Mouse (Mus musculus) cerebellum, adult 2 months (tissue): Measurements from ENCODE around the gene Dusp23. TPM values are rescaled to one million over a fixed set of nuclear protein-coding genes. Genes with fewer than 3 reads are reported as not detected.

Source experiments
- DNase-seq, 2 experiments: peaks; one replicate each; pipeline ENCODE4 v3.0.0; 2021
- H3K27ac ChIP-seq: fragments of 200-500 bp; 2 replicates; pipeline ENCODE4 v1.5.1; 2012; ENCODE audit warnings: low read length, control low read depth, inconsistent platforms; ENCODE audit not compliant: insufficient read depth
- H3K27me3 ChIP-seq: fragments of 200-500 bp; 2 replicates; pipeline ENCODE4 v1.6.1; 2012; ENCODE audit warnings: inconsistent platforms, mild to moderate bottlenecking, low read length, moderate library complexity; ENCODE audit not compliant: control insufficient read depth, insufficient read depth
- H3K4me1 ChIP-seq: fragments of 200-500 bp; 2 replicates; pipeline ENCODE4 v1.6.1; 2011; ENCODE audit warnings: low read length; ENCODE audit not compliant: control insufficient read depth, insufficient read depth
- H3K4me3 ChIP-seq: fragments of 200-500 bp; replicated peaks from 2 replicates; pipeline ENCODE3; 2011; ENCODE audit warnings: mild to moderate bottlenecking, low read depth, low read length, control low read depth; ENCODE audit not compliant: insufficient read depth
- CTCF ChIP-seq: fragments of 200-500 bp; IDR thresholded peaks from 2 replicates; pipeline ENCODE4 v1.5.1; 2011; ENCODE audit warnings: low read depth, mild to moderate bottlenecking, control low read depth, low read length, moderate library complexity, borderline replicate concordance; ENCODE audit not compliant: insufficient read depth
- POLR2A ChIP-seq: fragments of 200-500 bp; IDR thresholded peaks from 2 replicates; pipeline ENCODE4 v1.6.1; 2011; ENCODE audit warnings: low read length, control low read depth, borderline replicate concordance; ENCODE audit not compliant: insufficient read depth
- WGBS: fragments of 180-500 bp; shearing (Covaris S2); methylation state at CpG from one replicate; pipeline ENCODE4 v1.1.7; 2018; 5-methylcytosine and 5-hydroxymethylcytosine counted together
- polyA plus RNA-seq: library from polyadenylated mRNA; depleted of rRNA; stranded (reverse); fragments of >200 nt; gene quantifications from 2 replicates; pipeline ENCODE4 v1.2.3, GENCODE M21; 2012; rRNA removed

Dusp23 gene
- 14.8 and 16.2 TPM in 2 replicates for polyA plus RNA-seq

DNA sequence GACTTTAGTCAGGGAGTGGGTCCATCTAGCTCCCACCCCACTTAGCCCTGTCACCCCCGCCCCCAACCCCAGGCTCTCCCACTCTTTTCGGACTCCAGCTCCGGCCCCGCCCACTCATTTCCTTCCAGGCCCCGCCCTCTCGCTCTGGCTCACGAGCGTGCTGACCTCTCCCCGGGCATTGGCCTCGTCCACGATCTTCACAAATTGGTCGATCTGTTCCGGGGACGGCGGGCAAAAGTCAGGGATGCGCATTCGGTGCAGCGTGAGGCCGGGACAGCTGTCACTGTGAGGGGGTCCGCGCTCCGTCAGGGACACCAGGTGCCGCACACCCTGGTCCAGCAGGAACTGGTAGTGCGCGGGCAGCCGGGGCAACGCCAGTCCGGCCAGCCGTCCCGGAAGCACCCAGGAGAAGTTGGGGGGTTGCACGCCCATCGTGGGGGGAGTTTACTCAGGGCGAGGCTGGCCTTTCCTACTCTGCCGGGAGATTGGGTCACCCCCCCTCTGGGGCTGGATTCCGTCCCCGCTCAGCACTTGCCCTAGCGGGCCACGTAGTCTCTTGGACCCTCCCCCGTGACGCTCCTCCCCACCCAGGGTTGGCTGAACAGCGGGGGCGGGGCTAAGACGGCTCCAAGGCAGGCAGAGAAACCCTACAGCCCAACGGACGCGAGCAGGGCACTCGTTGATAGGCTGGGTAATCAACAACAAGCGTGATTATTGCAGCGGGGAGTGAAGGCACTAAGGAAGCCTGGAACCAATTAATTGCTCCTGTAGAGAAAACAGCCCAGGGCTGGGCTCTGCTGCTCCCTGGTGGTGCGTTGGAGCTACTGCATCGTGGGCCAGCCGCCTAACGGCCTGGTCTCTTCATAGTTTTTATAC, at the start of gene Dusp23:
Gene Dusp23 (minus strand): TSS at position 512 of the 876 bp plus-strand sequence.
- Histone ChIP-seq H3K27ac (peak within 1 kb of the TSS; percentile 81), H3K27me3 (no peaks in the 10 kb centered on the region), H3K4me1 (no peaks in the 10 kb centered on the region), H3K4me3 (peak within 1 kb of the TSS; percentile 92)
- under 1% methylated on average over 53 of the region's 53 CpGs for WGBS
- peak; percentile 96 to 98 for DNase-seq
- TF ChIP-seq POLR2A (peak; percentile 54; the same call in 1 of the 2 replicates), CTCF (peak; percentile 94)

DNA sequence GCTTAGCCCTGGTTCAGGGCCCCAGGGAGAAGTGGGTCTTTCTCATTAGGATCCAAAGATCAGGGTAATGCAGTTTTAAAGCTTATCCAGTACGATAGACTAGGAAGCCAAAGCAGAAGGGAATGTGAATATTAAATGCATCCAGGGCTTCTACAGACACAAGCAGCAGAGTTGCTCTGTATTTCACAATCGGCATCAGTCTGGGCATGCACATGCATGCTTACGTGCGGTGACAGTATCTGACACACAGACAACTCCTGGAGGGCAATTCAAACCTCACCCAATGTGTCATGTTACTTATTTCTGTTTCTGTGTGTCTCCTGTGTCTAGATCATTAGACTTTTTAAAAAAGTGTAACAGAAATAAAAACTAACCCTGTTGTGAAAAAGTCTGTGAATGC, 48.0 kb upstream of the Dusp23 start:
- DNase-seq = no peak
- TF ChIP-seq POLR2A (no peak), CTCF (no peak)
- Histone ChIP-seq H3K4me1 (no peaks in the 10 kb centered on the region), H3K27me3 (no peaks in the 10 kb centered on the region), H3K4me3 (no peak overlapping the region), H3K27ac (no peak overlapping the region)
- 95% methylated on average over 4 of the region's 4 CpGs for WGBS

DNA sequence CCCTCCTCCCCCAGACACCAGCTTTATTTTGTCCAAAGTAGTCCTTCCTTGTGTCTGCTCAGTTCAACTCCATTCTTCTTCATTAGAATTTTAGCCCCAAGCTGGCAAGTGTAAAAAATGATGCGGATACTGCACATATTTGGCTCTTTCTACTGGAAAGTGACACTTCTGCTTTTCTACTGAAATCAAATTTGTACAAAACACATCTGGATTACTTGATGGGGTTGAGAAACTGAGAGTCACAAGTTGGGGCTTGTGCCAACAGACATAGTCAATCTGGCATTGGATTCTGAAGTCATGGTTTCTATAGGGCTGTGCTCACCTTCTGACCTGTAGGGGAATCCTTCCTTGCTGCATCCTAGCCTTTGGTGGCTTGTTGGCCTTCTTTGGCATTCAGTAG, 38.0 kb upstream of the Dusp23 start:
- H3K4me3 ChIP-seq = no peak overlapping the region
- no peaks in the 10 kb centered on the region for H3K27me3 ChIP-seq
- H3K27ac ChIP-seq = no peak overlapping the region
- H3K4me1 ChIP-seq = no peaks in the 10 kb centered on the region
- TF ChIP-seq CTCF = no peak
- TF ChIP-seq POLR2A = no peak
- 94% methylated on average over 1 of the region's 1 CpGs for WGBS
- no peak for DNase-seq

DNA sequence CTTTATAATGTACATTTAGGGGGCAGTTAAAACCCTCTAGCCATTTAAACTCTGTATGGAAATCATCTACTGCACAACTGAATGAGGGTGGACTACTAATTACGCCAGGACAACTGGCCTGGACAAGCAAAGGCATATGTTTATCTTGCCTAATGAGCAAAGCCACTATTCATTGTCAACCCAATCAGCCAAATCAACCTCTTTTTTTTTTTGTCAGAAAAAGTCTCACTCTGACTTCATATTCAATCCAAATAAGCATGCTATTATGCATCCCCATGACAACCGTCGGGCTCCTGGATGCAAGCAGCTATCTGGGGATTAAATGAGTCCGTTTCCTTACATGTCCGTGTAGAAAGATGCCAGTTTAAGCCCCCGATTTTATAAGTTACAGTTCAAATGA, 34.8 kb upstream of the Dusp23 start:
- Histone ChIP-seq H3K27me3 (no peaks in the 10 kb centered on the region), H3K4me3 (no peak overlapping the region), H3K27ac (no peak overlapping the region), H3K4me1 (no peaks in the 10 kb centered on the region)
- TF ChIP-seq POLR2A (no peak), CTCF (no peak)
- no peak for DNase-seq
- 17% methylated on average over 6 of the region's 6 CpGs for WGBS

DNA sequence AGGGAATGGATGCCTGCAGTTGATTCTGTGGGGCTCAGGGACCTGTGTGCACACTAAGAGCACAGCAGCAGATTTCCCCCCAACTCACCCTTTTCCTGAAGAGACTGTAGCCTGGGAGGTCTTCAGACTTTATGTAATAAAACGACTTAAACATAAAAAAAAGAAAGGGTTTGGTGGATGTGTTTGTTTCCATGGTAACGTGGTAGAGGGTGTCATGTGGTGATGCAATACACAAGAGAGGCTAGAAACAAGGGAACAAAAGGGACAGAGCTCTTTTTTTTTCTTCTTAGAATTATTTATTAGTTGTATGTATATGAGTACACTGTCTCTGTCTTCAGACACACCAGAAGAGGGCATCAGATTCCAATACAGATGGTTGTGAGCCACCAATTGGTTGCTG, 32.7 kb upstream of the Dusp23 start:
- TF ChIP-seq POLR2A = no peak
- Histone ChIP-seq H3K4me1 (no peaks in the 10 kb centered on the region), H3K27me3 (no peaks in the 10 kb centered on the region), H3K27ac (no peak overlapping the region), H3K4me3 (no peak overlapping the region)
- 61% methylated on average over 2 of the region's 2 CpGs for WGBS
- DNase-seq = no peak

DNA sequence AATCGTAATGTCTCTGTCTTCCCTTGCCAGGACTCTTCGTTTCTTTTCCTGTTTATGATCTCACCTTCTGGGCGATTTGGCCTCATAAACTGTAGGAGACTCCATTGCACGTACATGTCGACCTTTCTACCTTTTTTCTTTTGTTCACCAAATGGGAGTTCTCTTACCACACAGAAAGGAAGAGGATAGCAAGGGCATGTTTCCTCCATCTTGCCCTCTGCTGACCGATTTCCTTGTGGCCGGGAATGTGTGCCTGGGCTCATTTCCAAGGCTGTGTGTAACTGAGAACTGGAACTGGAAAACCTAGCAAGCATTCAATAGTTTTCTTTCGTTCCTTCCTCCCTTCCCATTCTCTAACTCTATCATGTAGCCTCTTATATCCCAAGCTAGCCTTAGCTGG, 26.9 kb upstream of the Dusp23 start:
- H3K27me3 ChIP-seq = no peaks in the 10 kb centered on the region
- H3K4me1 ChIP-seq = no peaks in the 10 kb centered on the region
- WGBS = 83% methylated on average over 8 of the region's 8 CpGs
- H3K4me3 ChIP-seq = no peak overlapping the region
- TF ChIP-seq CTCF (no peak), POLR2A (no peak)
- no peak overlapping the region for H3K27ac ChIP-seq
- DNase-seq = no peak

DNA sequence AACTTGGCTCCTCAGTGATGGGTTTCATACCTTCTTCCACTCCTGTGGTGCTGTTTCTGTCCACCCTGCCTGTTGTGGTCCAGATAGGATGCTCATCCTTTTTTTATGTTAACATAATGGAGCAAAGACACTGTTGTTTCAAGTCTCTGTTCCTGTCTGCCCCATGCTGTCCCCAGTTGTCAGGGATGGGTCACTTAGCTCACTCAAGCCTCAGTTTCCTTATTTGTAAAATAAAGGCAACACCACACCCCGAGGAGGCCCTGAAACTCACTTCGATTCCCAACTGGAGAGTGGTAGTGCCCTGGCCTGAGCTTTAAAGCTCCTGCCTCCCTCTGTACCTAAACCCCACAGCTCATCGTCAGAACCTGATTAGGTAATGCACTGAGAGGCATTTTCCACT, 24.5 kb upstream of the Dusp23 start:
- WGBS = 63% methylated on average over 3 of the region's 3 CpGs

DNA sequence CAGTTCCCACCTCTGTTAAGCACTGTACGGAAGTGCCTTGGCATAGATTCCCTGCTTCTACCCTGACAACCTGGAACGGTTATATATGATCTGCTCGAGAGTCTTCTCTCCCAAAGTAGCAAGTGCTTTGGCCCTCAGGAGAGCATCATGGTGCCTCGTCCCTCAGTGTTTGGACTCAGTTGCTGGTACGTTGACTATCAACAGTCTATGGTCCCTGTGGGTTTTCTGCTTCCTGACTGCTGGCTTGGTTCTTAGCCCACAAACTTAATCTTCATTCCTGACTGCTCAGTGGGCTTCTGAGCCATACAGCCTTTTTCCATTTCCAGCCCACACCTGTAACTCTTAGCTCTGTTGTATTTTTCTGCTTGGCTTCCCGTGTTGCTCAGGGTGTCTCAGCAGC, 21.1 kb upstream of the Dusp23 start:
- Histone ChIP-seq H3K4me1 (no peaks in the 10 kb centered on the region), H3K27ac (no peak overlapping the region), H3K27me3 (no peaks in the 10 kb centered on the region), H3K4me3 (no peak overlapping the region)
- 40% methylated on average over 6 of the region's 6 CpGs for WGBS
- no peak for DNase-seq
- TF ChIP-seq POLR2A (no peak), CTCF (no peak)

More for the DNA sequence above, 24.5 kb upstream of the Dusp23 start:
- Histone ChIP-seq H3K27ac (no peak overlapping the region), H3K4me3 (no peak overlapping the region), H3K4me1 (no peaks in the 10 kb centered on the region), H3K27me3 (no peaks in the 10 kb centered on the region)
- TF ChIP-seq POLR2A = no peak
- no peak for DNase-seq
